Mouse (Mus musculus) thymus, postnatal 0 days (tissue): Measurements from ENCODE around the gene Trim56. TPM values are rescaled to one million over a fixed set of nuclear protein-coding genes. Genes with fewer than 3 reads are reported as not detected.

ENCODE experiments used
- DNase-seq: peaks from one replicate; pipeline ENCODE4 v3.0.0-alpha.2; 2015; ENCODE audit warnings: low spot score
- polyA plus RNA-seq: library from polyadenylated mRNA; unstranded; fragments of >200 nt; fragmentation: Nextera tagmentation; extraction: Ambion mirVana; gene quantifications from 2 replicates; pipeline ENCODE4 v1.2.1, GENCODE M21; 2015

The Trim56 gene
- polyA plus RNA-seq, 1 experiment from 2014 or later, result 18.0 TPM

- no peak for DNase-seq
These were observed 39.6 kb downstream of the Trim56 start for GRCm38 (mm10) chr5:137076191-137076930.

- DNase-seq, result no peak
These were observed 40.3 kb downstream of the Trim56 start for GRCm38 (mm10) chr5:137075726-137076125.

- no peak for DNase-seq
These were observed 41.8 kb downstream of the Trim56 start for GRCm38 (mm10) chr5:137074191-137074651.

- DNase-seq, result no peak
These were observed 42.9 kb downstream of the Trim56 start for GRCm38 (mm10) chr5:137073141-137073540.

- DNase-seq, result peak; percentile 69
These were observed 43.7 kb downstream of the Trim56 start, which contains the start of gene Serpine1 for GRCm38 (mm10) chr5:137072079-137072960. Serpine1 (minus strand) TSS chr5:137072268.

- DNase-seq, result no peak
These were observed 45.0 kb downstream of the Trim56 start for GRCm38 (mm10) chr5:137070881-137071605.

- peak; percentile 21 for DNase-seq
These were observed 47.3 kb downstream of the Trim56 start for GRCm38 (mm10) chr5:137068711-137069110.

GRCm38 (mm10) chr5:137065923-137066322 is 50.1 kb downstream of the Trim56 start:
- DNase-seq, result no peak

- DNase-seq, result no peak
These were observed 50.6 kb downstream of the Trim56 start for GRCm38 (mm10) chr5:137065454-137065853.

- no peak for DNase-seq
These were observed 53.4 kb downstream of the Trim56 start for GRCm38 (mm10) chr5:137062601-137063000.

- peak; percentile 30 for DNase-seq
These were observed 54.1 kb downstream of the Trim56 start for GRCm38 (mm10) chr5:137061809-137062481.

Other genes with a start within 250 kb of the Trim56 start
- 0.95 and 1.1 TPM in 2 replicates for gene Col26a1, start 233.0 kb downstream of the Trim56 start, polyA plus RNA-seq
- 36.7 and 40.5 TPM in 2 replicates for gene Ift22, start 208.1 kb downstream of the Trim56 start, polyA plus RNA-seq
- gene Fis1, start 162.9 kb downstream of the Trim56 start, polyA plus RNA-seq, result 298 and 312 TPM in 2 replicates
- gene Cldn15, start 149.6 kb downstream of the Trim56 start, polyA plus RNA-seq, result 1.2 and 2.2 TPM in 2 replicates
- gene Plod3, start 129.2 kb downstream of the Trim56 start, polyA plus RNA-seq, result 9.4 and 9.9 TPM in 2 replicates
- 66.8 and 72.3 TPM in 2 replicates for gene Znhit1, start 128.2 kb downstream of the Trim56 start, polyA plus RNA-seq
- 0.18 and 0.24 TPM in 2 replicates for gene Vgf, start 89.8 kb downstream of the Trim56 start, polyA plus RNA-seq
- 135 and 145 TPM in 2 replicates for gene Ap1s1, start 70.1 kb downstream of the Trim56 start, polyA plus RNA-seq
- 0.05 and 0.12 TPM in 2 replicates for gene Serpine1, start 43.9 kb downstream of the Trim56 start, polyA plus RNA-seq
- 0.36 and 0.46 TPM in 2 replicates for gene Muc3, start 33.1 kb upstream of the Trim56 start, polyA plus RNA-seq
- 1.7 TPM in 2 replicates for gene Muc3a, start 96.2 kb upstream of the Trim56 start, polyA plus RNA-seq
- 25.9 and 26.3 TPM in 2 replicates for gene Ache, start 171.3 kb upstream of the Trim56 start, polyA plus RNA-seq
- 16.6 and 21.0 TPM in 2 replicates for gene Ufsp1, start 178.4 kb upstream of the Trim56 start, polyA plus RNA-seq
- gene Srrt, start 191.5 kb upstream of the Trim56 start, polyA plus RNA-seq, result 114 and 118 TPM in 2 replicates
- 17.1 and 17.4 TPM in 2 replicates for gene Trip6, start 198.2 kb upstream of the Trim56 start, polyA plus RNA-seq
- 7.0 and 9.5 TPM in 2 replicates for gene Slc12a9, start 217.4 kb upstream of the Trim56 start, polyA plus RNA-seq
- 6.6 and 8.0 TPM in 2 replicates for gene Ephb4, start 233.9 kb upstream of the Trim56 start, polyA plus RNA-seq